Comparison of ENCODE assay signal across 8 mouse cellular contexts in the genomic region with DNA sequence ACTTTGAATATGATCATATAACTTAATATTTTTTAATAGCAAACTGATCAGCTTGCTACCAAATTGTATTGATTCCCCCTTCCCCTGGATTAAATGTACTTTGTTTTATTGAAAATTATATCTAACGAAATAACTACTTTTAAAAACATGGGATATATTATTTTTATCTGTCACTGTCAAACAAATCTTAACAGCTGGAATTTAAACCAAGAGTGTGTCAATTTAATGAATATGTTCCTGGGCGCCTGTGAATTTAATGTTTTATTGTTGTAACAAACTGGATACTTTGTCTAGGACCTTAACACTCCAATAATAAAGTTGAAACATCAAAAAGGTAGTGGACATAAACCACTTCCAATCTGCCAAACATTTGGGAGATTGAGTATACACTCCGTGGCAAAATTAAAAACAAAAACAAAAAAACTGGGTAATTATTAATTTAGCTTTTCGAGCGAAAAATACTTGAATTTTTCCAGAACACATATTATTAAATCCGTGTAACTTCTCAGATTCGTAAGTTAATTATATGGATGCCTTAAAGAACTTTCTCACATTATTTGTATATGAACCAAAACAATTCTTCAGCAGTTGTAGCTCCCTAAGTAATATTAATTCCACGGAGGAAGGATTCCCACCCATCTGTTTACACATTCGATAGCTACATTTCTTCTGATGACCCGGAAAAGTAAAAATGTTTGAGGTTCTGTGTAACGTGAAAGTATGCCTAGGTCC. TPM values are rescaled to one million over a fixed set of nuclear protein-coding genes. Genes with fewer than 3 reads are reported as not detected.
DNase-seq lines count a peak whose midpoint lies in the region; ATAC-seq lines count a peak whose summit lies in the region.

No protein-coding gene starts in this region.

- no peak for DNase-seq in lung, adult 18-20 months
- no peak for DNase-seq in thymus, postnatal 25 days
- no peak for DNase-seq in layer of hippocampus, postnatal 25 days (ENCODE audit: extremely low spot score in 1 of 2, low spot score in 1 of 2)
- DNase-seq in gastrocnemius, postnatal 4 days (ENCODE audit: low spot score in 2 of 2): no peak

- no peak for ATAC-seq in lung, embryonic 15.5 days (ENCODE audit: borderline replicate concordance, extremely low read depth, low FRiP score, low TSS enrichment)
- no peak for ATAC-seq in embryonic facial prominence, embryonic 15.5 days (ENCODE audit: insufficient number of reproducible peaks, low FRiP score, low TSS enrichment, low read depth)
- no peak for ATAC-seq in intestine, embryonic 15.5 days
- no peak for ATAC-seq in neural tube, embryonic 12.5 days (ENCODE audit: low FRiP score, low read depth)

- H3K27ac ChIP-seq in lung, embryonic 15.5 days: peak overlapping the region; percentile 94
- peak overlapping the region; percentile 93 for H3K27ac ChIP-seq in embryonic facial prominence, embryonic 15.5 days (replicated peaks)
- H3K27ac ChIP-seq in intestine, embryonic 15.5 days: peak overlapping the region; percentile 97
- H3K27ac ChIP-seq in neural tube, embryonic 12.5 days: peak overlapping the region; percentile 92

- peaks cover 12% of the 10 kb centered on the region for H3K4me1 ChIP-seq in lung, embryonic 15.5 days
- peaks cover 21% of the 10 kb centered on the region for H3K4me1 ChIP-seq in embryonic facial prominence, embryonic 15.5 days
- peaks cover 10% of the 10 kb centered on the region for H3K4me1 ChIP-seq in intestine, embryonic 15.5 days (replicated peaks)
- H3K4me1 ChIP-seq in neural tube, embryonic 12.5 days: peaks cover 10% of the 10 kb centered on the region

- no peaks in the 10 kb centered on the region for H3K9me3 ChIP-seq in lung, embryonic 15.5 days
- no peaks in the 10 kb centered on the region for H3K9me3 ChIP-seq in embryonic facial prominence, embryonic 15.5 days (replicated peaks)
- no peaks in the 10 kb centered on the region for H3K9me3 ChIP-seq in intestine, embryonic 15.5 days
- no peaks in the 10 kb centered on the region for H3K9me3 ChIP-seq in neural tube, embryonic 12.5 days

- H3K27me3 ChIP-seq in lung, embryonic 15.5 days: peaks cover 6% of the 10 kb centered on the region; the same call in 1 of the 2 replicates
- no peaks in the 10 kb centered on the region for H3K27me3 ChIP-seq in embryonic facial prominence, embryonic 15.5 days
- H3K27me3 ChIP-seq in intestine, embryonic 15.5 days (replicated peaks): no peaks in the 10 kb centered on the region
- H3K27me3 ChIP-seq in neural tube, embryonic 12.5 days (replicated peaks): no peaks in the 10 kb centered on the region

- H3K9ac ChIP-seq in lung, embryonic 15.5 days: peak overlapping the region; percentile 62
- H3K9ac ChIP-seq in embryonic facial prominence, embryonic 15.5 days: peak overlapping the region; percentile 49
- H3K9ac ChIP-seq in intestine, embryonic 15.5 days: peak overlapping the region; percentile 65
- H3K9ac ChIP-seq in neural tube, embryonic 12.5 days: peak overlapping the region; percentile 85

- H3K4me3 ChIP-seq in lung, embryonic 15.5 days: peak overlapping the region; percentile 60
- peak overlapping the region; percentile 63 for H3K4me3 ChIP-seq in embryonic facial prominence, embryonic 15.5 days (replicated peaks)
- H3K4me3 ChIP-seq in intestine, embryonic 15.5 days (replicated peaks): peak overlapping the region; percentile 55
- peak overlapping the region; percentile 57 for H3K4me3 ChIP-seq in neural tube, embryonic 12.5 days

- H3K4me2 ChIP-seq in lung, embryonic 15.5 days: peak overlapping the region; percentile 79
- H3K4me2 ChIP-seq in embryonic facial prominence, embryonic 15.5 days (replicated peaks): peak overlapping the region; percentile 83
- H3K4me2 ChIP-seq in intestine, embryonic 15.5 days (replicated peaks): peak overlapping the region; percentile 66
- H3K4me2 ChIP-seq in neural tube, embryonic 12.5 days (replicated peaks): peak overlapping the region; percentile 79

- WGBS in lung, embryonic 15.5 days: 5% methylated on average over 11 of the region's 11 CpGs
- WGBS in embryonic facial prominence, embryonic 15.5 days: 9% methylated on average over 11 of the region's 11 CpGs
- 5% methylated on average over 11 of the region's 11 CpGs for WGBS in intestine, embryonic 15.5 days
- 2% methylated on average over 11 of the region's 11 CpGs for WGBS in neural tube, embryonic 12.5 days

- H3K36me3 ChIP-seq in lung, embryonic 15.5 days: no peaks in the 10 kb centered on the region
- H3K36me3 ChIP-seq in embryonic facial prominence, embryonic 15.5 days: no peaks in the 10 kb centered on the region
- H3K36me3 ChIP-seq in intestine, embryonic 15.5 days: no peaks in the 10 kb centered on the region
- H3K36me3 ChIP-seq in neural tube, embryonic 12.5 days: no peaks in the 10 kb centered on the region

RNA-seq across cellular contexts. Expression of a gene that starts 2.2 kb away (rescaled TPM):
- polyA plus RNA-seq in lung, embryonic 15.5 days (2015; fragmentation: Nextera tagmentation; extraction: Ambion mirVana): 46.5 and 50.5 TPM in 2 replicates
- polyA plus RNA-seq in embryonic facial prominence, embryonic 15.5 days (2015; fragmentation: Nextera tagmentation; extraction: Ambion mirVana): 46.1 and 48.8 TPM in 2 replicates
- 83.1 and 96.8 TPM in 2 replicates for polyA plus RNA-seq in intestine, embryonic 15.5 days (2015; fragmentation: Nextera tagmentation; extraction: Ambion mirVana)
- 94.0 and 95.9 TPM in 2 replicates for polyA plus RNA-seq in neural tube, embryonic 12.5 days (2016; fragmentation: Nextera tagmentation; extraction: Ambion mirVana)
- under 1 TPM in 1 of 2 experiments, not detected in 1; 0.27 TPM for total RNA-seq in layer of hippocampus, postnatal 25 days (2021)
- total RNA-seq in gastrocnemius, postnatal 4 days (2021): 10 to 100 TPM; 18.6 to 20.8 TPM

RNA-seq across cellular contexts. Expression of a gene that starts 46.9 kb away (rescaled TPM):
- polyA plus RNA-seq in lung, embryonic 15.5 days (2015; fragmentation: Nextera tagmentation; extraction: Ambion mirVana): 113 TPM in 2 replicates
- polyA plus RNA-seq in embryonic facial prominence, embryonic 15.5 days (2015; fragmentation: Nextera tagmentation; extraction: Ambion mirVana): 99.6 and 104 TPM in 2 replicates
- 81.4 and 82.9 TPM in 2 replicates for polyA plus RNA-seq in intestine, embryonic 15.5 days (2015; fragmentation: Nextera tagmentation; extraction: Ambion mirVana)
- polyA plus RNA-seq in neural tube, embryonic 12.5 days (2016; fragmentation: Nextera tagmentation; extraction: Ambion mirVana): 152 and 166 TPM in 2 replicates
- 10 to 100 TPM; 73.6 to 78.1 TPM for total RNA-seq in layer of hippocampus, postnatal 25 days (2021)
- total RNA-seq in gastrocnemius, postnatal 4 days (2021): 10 to 100 TPM; 36.9 to 42.3 TPM
